Mouse (Mus musculus) liver, postnatal 0 days (tissue): Measurements from ENCODE around the gene Pdf.

Experiments
- CTCF ChIP-seq: sonication (generic); IDR thresholded peaks from 2 replicates; pipeline ENCODE4 v1.5.1; 2016; ENCODE audit warnings: antibody characterized with exemption, low read depth
- EP300 ChIP-seq: IDR thresholded peaks from 2 replicates; pipeline ENCODE4 v1.6.1; 2016; ENCODE audit warnings: antibody characterized with exemption, low read depth, mild to moderate bottlenecking

DNA sequence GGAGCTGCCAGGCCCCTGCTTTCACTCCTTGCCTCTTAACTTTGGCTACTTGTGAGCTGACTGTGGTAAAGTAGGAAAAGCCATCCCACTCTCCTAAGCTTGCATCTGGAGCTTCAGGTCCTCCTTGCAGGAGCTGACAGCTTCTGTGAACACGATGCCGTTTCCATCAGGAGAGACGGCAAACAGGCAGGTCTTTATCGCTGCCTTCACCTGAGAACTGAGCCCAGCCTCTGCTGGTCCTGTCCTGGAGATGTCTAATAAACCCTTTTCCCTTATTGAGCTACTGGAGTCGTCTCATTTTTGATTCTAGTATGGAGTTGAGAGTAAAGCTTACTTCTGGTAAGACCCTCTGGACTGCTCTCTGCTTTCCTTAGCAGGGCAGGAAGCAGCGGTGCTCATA, 2.9 kb downstream of the Pdf start:
- TF ChIP-seq CTCF, result no peak
- TF ChIP-seq EP300, result no peak
